Mouse (Mus musculus): ENCODE measurements around the gene Map7.

GRCm38 (mm10) chr10:20155401-20155800 is 7.1 kb downstream of the Map7 start:
- no peak for TF ChIP-seq CTCF (IDR thresholded peaks at IDR 0.05; ENCODE audit: borderline replicate concordance, insufficient read depth, low read depth, low read length)
- TF ChIP-seq POLR2A (IDR thresholded peaks at IDR 0.05; ENCODE audit: borderline replicate concordance, insufficient read depth, low read length), result no peak
